Mouse (Mus musculus): ENCODE measurements at regions not wholly inside any gene's neighbourhood (a gene's known extent, or its start where the extent isn't known, plus 50 kb on each side); places are given as distances from the start of the nearest gene placed in this dataset.

DNA sequence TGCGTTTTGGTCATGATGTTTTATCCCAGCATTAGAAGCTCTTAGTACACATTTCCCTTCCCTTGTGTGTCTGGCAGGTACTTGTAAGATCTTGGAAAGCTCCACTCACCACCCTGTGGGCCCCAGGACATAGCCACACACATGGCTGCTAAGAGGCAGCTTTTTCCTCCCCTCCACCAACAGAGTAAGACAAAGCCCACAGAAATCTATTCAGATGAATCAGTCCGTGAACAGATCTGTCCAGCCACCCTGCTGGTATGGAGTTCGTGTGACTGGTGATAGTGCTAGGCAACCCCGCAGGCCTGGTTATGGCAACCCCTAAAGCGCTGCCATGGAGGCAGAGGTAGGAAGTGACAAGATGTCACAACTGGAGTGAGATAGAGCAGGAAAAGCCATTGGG is 147.4 kb upstream of the Jun start:
- TF ChIP-seq CTCF (IDR thresholded peaks at IDR 0.05; ENCODE audit: low read depth, low read length): no peak
- TF ChIP-seq GATA2 (IDR thresholded peaks at IDR 0.05; ENCODE audit: borderline replicate concordance, low read depth, low read length): no peak
- TF ChIP-seq GATA1 (IDR thresholded peaks at IDR 0.05; ENCODE audit: borderline replicate concordance, low read length): no peak
- TF ChIP-seq TAL1 (conservative IDR thresholded peaks at IDR 0.05; ENCODE audit: low read depth, low read length): no peak

Measured in G1E (cell line).